Mouse (Mus musculus): ENCODE data around the gene Blm.
"Not testable (repeated sequence)": the region's sequence is repeated elsewhere in the genome, so short reads cannot be mapped to it uniquely, and the experiment has no call there.

The Blm gene

GRCm38 (mm10) chr7:80531087-80531486 is 3.8 kb downstream of the Blm start:
- DNase-seq, result no peak

GRCm38 (mm10) chr7:80530646-80531045 is 4.3 kb downstream of the Blm start:
- no peak for DNase-seq

GRCm38 (mm10) chr7:80526698-80527097 is 8.2 kb downstream of the Blm start:
- peak; percentile 10 to 32 for DNase-seq

GRCm38 (mm10) chr7:80512408-80513085 is 22.4 kb downstream of the Blm start:
- no peak for DNase-seq

- not testable (repeated sequence) for DNase-seq
Observed at GRCm38 (mm10) chr7:80507697-80508096, 27.2 kb downstream of the Blm start.

GRCm38 (mm10) chr7:80506007-80506406 is 28.9 kb downstream of the Blm start:
- DNase-seq, result no peak

- DNase-seq, result no peak
Observed at GRCm38 (mm10) chr7:80504920-80505319, 30.0 kb downstream of the Blm start.

GRCm38 (mm10) chr7:80501006-80501405 is 33.9 kb downstream of the Blm start:
- no peak for DNase-seq

- DNase-seq, result no peak
Observed at GRCm38 (mm10) chr7:80500099-80500498, 34.8 kb downstream of the Blm start.

GRCm38 (mm10) chr7:80499190-80499962 is 35.5 kb downstream of the Blm start:
- no peak for DNase-seq

GRCm38 (mm10) chr7:80496656-80497055 is 38.3 kb downstream of the Blm start:
- DNase-seq, result no peak

- DNase-seq, result no peak
Observed at GRCm38 (mm10) chr7:80495210-80495609, 39.7 kb downstream of the Blm start.

GRCm38 (mm10) chr7:80491995-80492394 is 42.9 kb downstream of the Blm start:
- DNase-seq, result no peak

GRCm38 (mm10) chr7:80491086-80491485 is 43.8 kb downstream of the Blm start:
- no peak for DNase-seq

GRCm38 (mm10) chr7:80490351-80490750 is 44.6 kb downstream of the Blm start:
- no peak for DNase-seq

- no peak for DNase-seq
Observed at GRCm38 (mm10) chr7:80489445-80489844, 45.5 kb downstream of the Blm start.

GRCm38 (mm10) chr7:80487239-80487638 is 47.7 kb downstream of the Blm start:
- no peak for DNase-seq

GRCm38 (mm10) chr7:80480097-80480496 is 54.8 kb downstream of the Blm start:
- DNase-seq, result no peak

- no peak for DNase-seq
Observed at GRCm38 (mm10) chr7:80473837-80474236, 61.1 kb downstream of the Blm start.

GRCm38 (mm10) chr7:80468851-80469250 is 66.1 kb downstream of the Blm start:
- no peak for DNase-seq

GRCm38 (mm10) chr7:80467334-80467733 is 67.6 kb downstream of the Blm start:
- no peak for DNase-seq

GRCm38 (mm10) chr7:80464831-80465230 is 70.1 kb downstream of the Blm start:
- DNase-seq, result no peak

GRCm38 (mm10) chr7:80461891-80462290 is 73.0 kb downstream of the Blm start:
- no peak for DNase-seq

GRCm38 (mm10) chr7:80460892-80461291 is 74.0 kb downstream of the Blm start:
- peak in 1 of 2 experiments; percentile 45 for DNase-seq
